Mouse (Mus musculus) left cerebral cortex, postnatal 25 days (tissue): ENCODE measurements around the gene Mpnd. TPM values are rescaled to one million over a fixed set of nuclear protein-coding genes. Genes with fewer than 3 reads are reported as not detected.

Experiments
- total RNA-seq, 2 experiments: library from RNA; stranded (reverse); gene quantifications; 2 replicates each; pipeline ENCODE4 v1.2.3; 2021

Mpnd gene
- total RNA-seq, 2 experiments from 2014 or later = 97.4 to 104 TPM

Other genes with a start within 250 kb of the Mpnd start
- 1 to 10 TPM; 7.1 TPM for gene Zfp119a, start 126.8 kb upstream of the Mpnd start, total RNA-seq
- 1 to 10 TPM; 7.6 to 7.7 TPM for gene Zfp959, start 113.6 kb upstream of the Mpnd start, total RNA-seq
- gene Zfp119b, start 56.2 kb upstream of the Mpnd start, total RNA-seq = 1 to 10 TPM; 3.5 to 4.0 TPM
- gene Ebi3, start 53.1 kb upstream of the Mpnd start, total RNA-seq = 1 to 10 TPM; 2.1 to 2.5 TPM
- gene Yju2, start 46.6 kb upstream of the Mpnd start, total RNA-seq = 10 to 100 TPM; 15.0 to 15.3 TPM
- 10 to 100 TPM; 30.9 to 34.4 TPM for gene Shd, start 35.2 kb upstream of the Mpnd start, total RNA-seq
- 10 to 100 TPM; 70.5 to 78.8 TPM for gene Fsd1, start 19.2 kb upstream of the Mpnd start, total RNA-seq
- 1 to 10 TPM; 1.9 to 3.0 TPM for gene Stap2, start 127 bp upstream of the Mpnd start, total RNA-seq
- 10 to 100 TPM; 44.5 to 47.8 TPM for gene Sh3gl1, start 30.9 kb downstream of the Mpnd start, total RNA-seq
- gene Chaf1a, start 34.7 kb downstream of the Mpnd start, total RNA-seq = 1 to 10 TPM; 1.7 to 1.9 TPM
- gene Ubxn6, start 69.3 kb downstream of the Mpnd start, total RNA-seq = 10 to 100 TPM; 77.0 to 77.7 TPM
- 100 to 1,000 TPM in 1 of 2 experiments, 10 to 100 TPM in 1; 90.8 to 109 TPM for gene Hdgfl2, start 73.9 kb downstream of the Mpnd start, total RNA-seq
- gene Plin4, start 104.1 kb downstream of the Mpnd start, total RNA-seq = 1 to 10 TPM; 1.4 to 1.6 TPM
- gene Plin5, start 111.9 kb downstream of the Mpnd start, total RNA-seq = under 1 TPM; 0.64 to 0.87 TPM
- 1 to 10 TPM; 3.1 to 3.5 TPM for gene Lrg1, start 116.3 kb downstream of the Mpnd start, total RNA-seq
- 100 to 1,000 TPM; 131 TPM for gene Sema6b, start 134.6 kb downstream of the Mpnd start, total RNA-seq
- gene Tnfaip8l1, start 156.8 kb downstream of the Mpnd start, total RNA-seq = 1 to 10 TPM; 7.8 to 8.9 TPM
- gene Mydgf, start 178.2 kb downstream of the Mpnd start, total RNA-seq = 10 to 100 TPM; 40.5 to 42.1 TPM
- gene Dpp9, start 213.2 kb downstream of the Mpnd start, total RNA-seq = 10 to 100 TPM; 68.3 to 71.4 TPM